Mouse (Mus musculus): ENCODE measurements around the gene Olfr1383.
"Not testable (repeated sequence)": the region's sequence is repeated elsewhere in the genome, so short reads cannot be mapped to it uniquely, and the experiment has no call there.

Olfr1383 gene
- long read RNA-seq, experiment 1: 0 reads
- long read RNA-seq, experiment 2: 0 reads

GRCm38 (mm10) chr11:49519348-49519747 is at the start of gene Olfr1383:
TSS of gene Olfr1383 (plus strand) at chr11:49519648.
- intact Hi-C loops (cut with DNase I): no loop called here

GRCm38 (mm10) chr11:49485973-49486372 is 33.5 kb upstream of the Olfr1383 start:
- intact Hi-C loops (cut with DNase I): no loop called here

DNA sequence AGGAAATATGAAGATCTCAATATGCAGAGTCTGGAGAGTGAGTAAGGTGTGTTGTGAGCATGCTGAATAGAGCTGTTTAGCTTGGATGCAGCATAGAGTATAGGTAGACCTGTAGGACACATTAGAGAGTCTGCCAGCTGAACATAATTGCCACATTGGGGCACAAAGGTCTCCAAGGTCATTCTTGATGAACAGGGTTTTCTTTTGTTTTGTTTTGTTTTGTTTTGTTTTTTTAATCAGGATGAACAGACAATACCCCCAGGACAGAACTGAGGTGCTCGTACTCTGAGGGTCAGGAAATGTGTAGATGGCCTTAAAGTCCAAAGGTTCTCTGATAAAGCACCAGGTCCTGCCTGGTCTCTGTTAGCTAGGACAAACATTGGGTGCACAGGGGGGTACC is 30.7 kb upstream of the Olfr1383 start, which contains the start of gene Olfr1385:
Gene Olfr1385 (plus strand): TSS at position 301 of the 400 bp plus-strand sequence.
- intact Hi-C loops (cut with DNase I): not testable (repeated sequence)

- intact Hi-C loops (cut with DNase I): no loop called here
Observed at GRCm38 (mm10) chr11:49518086-49518485, 1.4 kb upstream of the Olfr1383 start.

GRCm38 (mm10) chr11:49527947-49528346 is 8.5 kb downstream of the Olfr1383 start, which contains the start of gene Olfr1382:
TSS of gene Olfr1382 (plus strand) at chr11:49528247.
- intact Hi-C loops (cut with DNase I): no loop called here

GRCm38 (mm10) chr11:49532761-49533160 is 13.3 kb downstream of the Olfr1383 start:
- intact Hi-C loops (cut with DNase I): no loop called here

- intact Hi-C loops (cut with DNase I): not testable (repeated sequence)
Observed at GRCm38 (mm10) chr11:49536631-49537030, 17.2 kb downstream of the Olfr1383 start.

DNA sequence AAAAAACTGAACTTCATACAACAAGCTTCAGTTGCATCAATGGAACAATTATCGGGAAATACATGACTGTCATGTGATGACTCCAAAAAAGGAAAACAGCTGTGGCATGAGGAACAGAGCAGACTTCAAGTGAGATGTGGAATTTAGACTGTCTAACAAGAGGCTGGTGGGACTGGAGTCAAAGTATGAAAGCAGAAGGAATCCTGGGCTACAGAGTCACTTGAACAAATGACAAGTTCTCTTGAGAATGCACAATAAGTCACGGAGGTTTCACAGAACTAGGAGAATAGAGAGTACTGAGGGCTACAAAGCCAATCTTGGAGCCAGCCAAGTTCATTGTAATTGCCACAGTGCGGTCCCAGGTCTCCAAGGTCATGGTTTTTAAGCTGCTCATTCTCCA is 23.7 kb downstream of the Olfr1383 start, which contains the start of gene Olfr1381:
Gene Olfr1381 (plus strand): TSS at position 301 of the 400 bp plus-strand sequence.
- intact Hi-C loops (cut with DNase I): not testable (repeated sequence)

DNA sequence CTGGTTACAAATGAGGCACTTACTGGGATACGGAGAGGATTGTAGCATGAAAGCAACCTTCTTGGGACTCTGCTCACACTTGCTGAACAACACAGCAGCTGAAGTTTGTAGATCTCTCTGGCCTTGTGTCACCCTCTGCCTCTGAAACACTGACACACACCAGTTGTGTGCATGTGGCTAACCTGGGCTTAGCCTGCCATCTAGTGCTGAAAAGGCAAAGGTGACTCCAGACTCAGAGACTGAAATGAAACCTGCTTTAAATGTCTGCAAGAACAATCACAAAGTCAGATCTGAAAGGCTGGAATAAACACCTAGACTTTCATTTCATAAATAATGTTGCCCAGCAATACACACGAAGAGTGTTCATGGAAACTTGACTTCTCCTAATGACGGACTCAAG is 34.6 kb downstream of the Olfr1383 start:
- intact Hi-C loops (cut with DNase I): loop anchor here (10.0 kb wide), 1 partner anchor 369 kb away; the partner anchor contains the start of gene Btnl9

GRCm38 (mm10) chr11:49556578-49556977 is 37.1 kb downstream of the Olfr1383 start, which contains the start of gene Olfr1380:
TSS of gene Olfr1380 (plus strand) at chr11:49556878.
- intact Hi-C loops (cut with DNase I): loop anchor here (10.0 kb wide), 1 partner anchor 372 kb away; the partner anchor contains the start of gene Btnl9

GRCm38 (mm10) chr11:49575054-49575453 is 55.6 kb downstream of the Olfr1383 start:
- intact Hi-C loops (cut with DNase I): not testable (repeated sequence)
